Mouse (Mus musculus) adrenal gland, postnatal 14 days (tissue): Measurements from ENCODE around the gene Lima1. TPM values are rescaled to one million over a fixed set of nuclear protein-coding genes. Genes with fewer than 3 reads are reported as not detected.

Source experiments
- DNase-seq: peaks from one replicate; pipeline ENCODE4 v3.0.0; 2021; ENCODE audit warnings: mixed read lengths
- total RNA-seq: library from RNA; stranded (reverse); gene quantifications from 2 replicates; pipeline ENCODE4 v1.2.3, GENCODE M21; 2021

Lima1 gene
- total RNA-seq, 1 experiment from 2014 or later: 37.4 TPM

GRCm38 (mm10) chr15:99867654-99868053, 7.6 kb downstream of the Lima1 start:
- DNase-seq: no peak

GRCm38 (mm10) chr15:99866450-99867221, 8.6 kb downstream of the Lima1 start:
- peak; percentile 62 for DNase-seq

DNA sequence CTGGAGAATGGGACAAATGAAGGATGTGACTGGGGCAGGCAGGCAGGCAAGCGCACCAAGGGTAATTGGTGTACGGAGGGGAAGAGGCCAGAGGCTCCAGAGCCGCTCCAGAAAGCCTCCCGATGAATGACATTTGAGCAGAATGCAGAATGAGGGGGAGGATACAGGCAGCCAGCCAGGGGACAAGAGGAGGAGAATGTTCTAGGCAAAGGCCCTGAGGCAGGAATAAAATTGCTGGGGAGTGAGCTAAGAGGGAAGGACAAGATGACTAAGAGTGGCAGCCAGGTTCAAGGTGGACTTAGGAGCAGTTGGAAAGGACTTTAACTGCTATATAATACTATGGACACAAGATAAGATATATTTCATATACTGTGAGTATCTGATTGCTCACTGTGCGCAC, 9.3 kb downstream of the Lima1 start:
- peak; percentile 77 for DNase-seq

DNA sequence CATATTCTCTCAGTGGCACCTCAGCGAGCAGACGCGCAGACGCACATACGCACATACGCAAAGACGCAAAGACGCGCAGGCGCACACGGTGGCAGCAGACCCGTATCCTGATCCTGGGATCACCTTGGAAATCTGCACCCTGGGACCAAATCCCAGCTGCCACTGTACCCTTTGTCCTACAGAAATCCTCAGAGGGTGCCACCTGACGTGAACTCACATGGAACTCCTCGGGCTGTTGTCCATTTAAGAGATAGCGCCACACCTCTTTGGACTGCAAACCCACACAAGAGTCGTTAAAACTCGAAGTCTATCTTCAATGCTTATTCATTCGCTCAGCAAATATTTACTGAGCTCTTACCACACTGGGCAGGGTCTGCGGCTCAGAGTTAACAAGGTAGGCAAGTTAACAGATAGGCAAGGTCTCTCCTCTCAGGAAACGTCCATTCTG, 9.7 kb downstream of the Lima1 start:
- no peak for DNase-seq

GRCm38 (mm10) chr15:99865046-99865445, 10.2 kb downstream of the Lima1 start:
- DNase-seq: no peak

GRCm38 (mm10) chr15:99863786-99864185, 11.5 kb downstream of the Lima1 start:
- peak; percentile 13 for DNase-seq

- no peak for DNase-seq
Measured at GRCm38 (mm10) chr15:99863358-99863757, 11.9 kb downstream of the Lima1 start.

DNA sequence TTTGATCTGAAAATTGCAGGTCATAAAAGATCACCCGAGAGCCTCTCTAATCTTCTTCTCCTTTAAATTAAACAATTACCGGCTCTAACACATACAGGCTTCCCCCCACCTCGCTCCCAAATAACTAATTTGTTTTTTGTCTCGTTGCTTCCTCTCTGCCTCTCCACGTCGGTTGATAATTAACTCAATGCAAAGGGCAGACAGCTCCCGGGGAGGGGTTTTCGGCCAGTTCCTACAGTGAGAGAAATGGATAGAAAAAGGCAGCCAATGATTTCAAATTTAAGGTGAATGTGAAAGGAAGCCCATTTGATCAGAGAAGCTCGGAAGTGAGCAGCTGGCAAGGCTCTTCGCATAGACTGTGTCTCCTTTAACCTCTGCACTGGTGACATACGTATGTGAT, 12.8 kb downstream of the Lima1 start:
- DNase-seq: no peak

DNA sequence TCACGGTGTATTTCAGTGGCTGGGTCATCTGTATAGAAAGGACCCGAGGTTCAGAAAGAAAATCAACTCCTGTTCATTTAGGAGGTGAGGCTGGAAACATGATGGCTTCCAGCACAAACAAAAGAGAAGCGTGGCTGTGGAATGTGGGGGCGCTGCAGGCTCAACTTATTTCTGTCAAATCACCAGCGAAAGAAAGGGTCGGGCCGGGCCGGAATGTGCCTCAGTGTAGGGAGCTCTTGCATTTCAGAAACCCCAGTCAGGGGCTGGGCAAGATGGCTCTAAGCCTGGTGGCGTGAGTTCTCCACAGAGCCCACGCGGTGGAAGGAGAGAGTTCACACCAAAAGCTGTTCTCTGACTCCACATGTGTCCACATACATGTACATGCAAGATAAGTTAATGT, 13.3 kb downstream of the Lima1 start:
- DNase-seq: no peak

GRCm38 (mm10) chr15:99861536-99861935, 13.7 kb downstream of the Lima1 start:
- DNase-seq: no peak

DNA sequence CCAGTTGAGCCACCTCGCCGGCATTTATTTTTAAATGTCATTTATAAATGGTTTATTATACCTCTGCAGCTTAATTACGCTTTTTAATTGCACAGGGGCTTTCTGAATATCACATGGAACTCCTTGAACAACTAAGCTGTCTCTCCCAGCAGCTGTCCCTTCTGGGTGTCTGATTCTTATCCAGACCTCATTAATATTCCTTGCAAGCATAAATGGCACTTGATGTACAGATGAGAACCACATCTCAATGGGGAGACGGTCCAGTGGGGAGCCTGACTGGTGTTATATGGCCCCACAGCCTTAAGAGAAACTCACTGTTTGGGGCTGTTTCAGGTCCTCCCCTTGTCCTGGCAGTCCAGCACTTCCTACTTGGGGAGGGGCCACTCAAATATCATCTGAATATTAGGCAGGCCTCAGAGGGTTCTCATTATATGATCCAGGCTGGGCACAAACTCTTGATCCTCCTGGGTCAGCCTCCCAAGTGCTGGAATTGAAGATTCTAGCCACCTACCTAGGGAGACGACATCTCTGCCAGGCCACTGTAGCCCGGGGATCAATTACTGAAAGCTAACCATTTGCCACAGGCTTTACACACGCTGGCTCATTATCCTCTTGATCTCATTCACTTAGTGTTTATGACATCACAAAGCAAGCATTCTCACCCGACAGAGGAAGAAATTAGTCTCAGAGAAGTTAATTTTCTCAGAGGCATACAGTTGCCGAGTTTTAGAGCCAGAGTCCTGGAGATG, 15.4 kb downstream of the Lima1 start:
- DNase-seq: no peak

DNA sequence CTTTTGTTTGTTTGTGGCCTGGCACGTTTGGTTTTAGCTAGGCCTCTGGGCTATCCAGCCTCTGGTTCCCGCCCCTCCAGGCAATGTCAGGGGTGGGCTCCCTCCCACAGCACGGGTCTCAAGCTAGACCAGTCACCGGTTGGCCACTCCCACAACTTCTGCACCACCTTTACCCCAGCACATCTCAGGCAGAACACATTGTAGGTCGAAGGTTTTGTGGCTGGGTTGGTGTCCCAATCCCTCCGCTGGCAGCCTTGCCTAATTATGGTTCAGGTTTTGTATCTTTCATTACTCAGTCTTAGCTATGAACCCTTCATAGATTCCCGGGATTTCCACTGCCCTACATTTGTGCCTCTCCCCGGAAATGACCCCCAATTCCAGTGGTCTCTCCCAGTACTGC, 17.8 kb downstream of the Lima1 start:
- peak; percentile 44 for DNase-seq

GRCm38 (mm10) chr15:99855119-99855518, 20.1 kb downstream of the Lima1 start:
- DNase-seq: no peak

DNA sequence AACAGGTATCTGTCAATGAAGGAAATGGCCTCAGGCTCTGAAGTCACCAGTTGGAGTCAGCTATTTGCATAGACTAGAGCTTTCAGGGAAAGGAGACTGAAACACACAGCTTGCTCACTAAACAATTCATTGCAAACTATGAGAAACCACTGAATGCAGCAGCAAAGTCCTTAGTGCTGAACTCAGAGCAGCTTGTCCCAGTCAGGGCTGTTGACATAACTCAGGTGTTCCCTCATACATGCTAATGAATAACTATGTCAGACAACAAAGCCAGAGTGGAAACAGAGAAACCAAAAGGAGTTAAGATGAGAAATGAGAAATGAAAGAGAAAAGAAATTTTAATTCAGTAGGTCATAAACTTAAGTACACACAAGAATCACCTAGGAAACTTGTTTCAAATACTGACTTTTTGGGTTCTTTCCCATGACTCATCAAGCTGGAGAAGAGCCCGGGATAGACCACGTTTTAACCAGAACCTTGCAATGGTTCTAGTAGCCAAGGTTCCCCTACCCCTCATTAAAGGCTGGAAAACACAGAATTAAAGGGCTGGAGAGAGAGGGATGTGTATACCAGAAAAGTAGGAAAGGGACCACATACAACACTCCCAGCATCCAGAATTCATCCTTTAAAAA, 22.5 kb downstream of the Lima1 start:
- DNase-seq: no peak

DNA sequence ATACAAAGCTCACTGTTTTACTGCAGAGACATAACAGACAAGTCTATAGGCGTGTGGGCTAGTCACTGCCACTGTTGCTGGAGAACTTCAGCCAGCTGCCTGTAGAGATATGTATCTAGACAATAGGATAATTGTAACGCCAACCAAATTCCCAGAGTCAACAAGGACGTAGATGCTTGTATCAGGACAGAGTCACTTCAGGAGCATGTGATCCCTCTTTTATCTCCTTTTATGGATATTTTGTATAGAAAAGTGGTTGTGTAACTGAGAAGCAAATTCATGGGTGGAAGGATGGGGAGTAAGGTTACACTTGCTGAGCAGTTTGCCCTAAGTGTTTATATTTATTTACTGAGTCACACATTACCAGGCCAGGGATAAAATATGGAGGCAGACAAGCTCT, 25.0 kb downstream of the Lima1 start:
- no peak for DNase-seq

DNA sequence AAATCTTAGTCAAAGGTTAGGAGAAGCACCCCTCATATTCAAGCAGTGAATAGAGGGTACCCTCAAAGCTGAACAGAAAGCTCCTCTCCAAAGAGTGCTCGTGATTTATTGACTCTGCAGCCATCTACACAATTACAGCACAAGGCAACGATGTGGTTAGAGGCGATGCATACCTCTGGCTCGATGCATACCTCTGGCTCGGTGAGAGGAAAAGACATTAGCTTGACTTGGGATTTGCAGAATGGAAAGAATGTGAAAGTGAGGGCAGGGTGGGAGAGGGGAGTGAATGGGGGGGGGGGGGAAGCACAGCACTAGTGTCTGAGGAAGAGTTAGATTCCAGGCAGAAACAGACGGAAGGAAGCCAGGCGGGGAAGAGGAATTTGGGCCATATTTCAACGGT, 27.3 kb downstream of the Lima1 start:
- DNase-seq: no peak

GRCm38 (mm10) chr15:99847207-99847881, 27.9 kb downstream of the Lima1 start:
- no peak for DNase-seq

- no peak for DNase-seq
Measured at GRCm38 (mm10) chr15:99846633-99847032, 28.6 kb downstream of the Lima1 start.

GRCm38 (mm10) chr15:99843856-99844255, 31.4 kb downstream of the Lima1 start:
- no peak for DNase-seq

DNA sequence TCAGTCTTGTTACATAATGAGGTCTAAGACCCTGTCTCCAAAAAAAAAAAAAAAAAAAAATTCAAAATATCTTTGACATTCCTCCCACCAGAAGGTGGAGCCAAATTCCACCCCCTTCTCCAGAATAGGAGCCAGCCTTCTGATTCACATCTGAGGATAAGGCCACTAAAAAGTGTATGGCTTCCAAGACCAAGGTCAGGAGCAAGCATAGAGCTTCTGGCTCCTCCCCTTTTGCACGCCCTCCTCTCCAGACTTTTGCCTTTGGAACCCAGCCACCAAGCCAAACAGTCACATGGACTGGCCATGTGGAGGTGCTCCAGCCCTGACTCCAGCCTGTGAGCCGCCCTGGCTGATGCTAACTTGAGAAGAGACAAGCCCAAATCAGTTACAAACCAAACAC, 35.3 kb downstream of the Lima1 start:
- DNase-seq: peak; percentile 88

GRCm38 (mm10) chr15:99839165-99839840, 36.0 kb downstream of the Lima1 start:
- no peak for DNase-seq

GRCm38 (mm10) chr15:99837561-99837960, 37.7 kb downstream of the Lima1 start:
- no peak for DNase-seq
